Mouse (Mus musculus): ENCODE results near the gene Gm3183. TPM values are rescaled to one million over a fixed set of nuclear protein-coding genes. Genes with fewer than 3 reads are reported as not detected.
"Not testable (repeated sequence)": the region's sequence is repeated elsewhere in the genome, so short reads cannot be mapped to it uniquely, and the experiment has no call there.

The Gm3183 gene
- not detected in 2 replicates for polyA plus RNA-seq (2015; fragmentation: Nextera tagmentation; extraction: Ambion mirVana)

DNA sequence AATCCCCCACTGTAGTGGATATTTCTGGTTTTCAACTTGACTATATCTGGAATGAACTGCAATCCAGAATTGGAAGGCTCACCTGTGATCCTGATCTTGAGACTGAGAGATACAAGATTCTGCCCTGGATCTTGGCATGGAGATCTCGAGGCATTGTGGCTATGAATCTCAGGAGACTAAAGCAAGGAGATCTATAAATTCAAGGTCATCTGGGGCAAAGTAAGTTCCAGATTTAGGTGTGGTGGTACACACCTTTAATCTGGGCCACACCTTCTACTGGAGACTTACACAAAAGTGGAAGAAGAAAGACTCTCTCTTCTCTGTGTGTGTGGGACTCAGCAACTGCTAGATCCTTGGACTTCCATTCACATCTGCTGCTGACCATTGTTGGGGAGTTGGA is at the start of gene Gm3183:
TSS of gene Gm3183 (plus strand) at position 301 of the 400 bp plus-strand sequence.
- not testable (repeated sequence) for H3K9ac ChIP-seq; H3K27ac ChIP-seq; ATAC-seq (ENCODE audit: low FRiP score, low read depth); H3K9me3 ChIP-seq; H3K4me1 ChIP-seq; H3K4me3 ChIP-seq; H3K36me3 ChIP-seq; H3K27me3 ChIP-seq; H3K4me2 ChIP-seq (replicated peaks)
- WGBS, result no CpG with 5 or more reads among the region's 1 CpGs

Other genes starting within 250 kb of the Gm3183 start
- not detected in 2 replicates for gene Gm3147, start 249.1 kb upstream of the Gm3183 start, polyA plus RNA-seq (2015; fragmentation: Nextera tagmentation; extraction: Ambion mirVana)
- not detected in 2 replicates for gene Gm6509, start 241.5 kb upstream of the Gm3183 start, polyA plus RNA-seq (2015; fragmentation: Nextera tagmentation; extraction: Ambion mirVana)
- not detected in 2 replicates for gene Gm6205, start 217.1 kb upstream of the Gm3183 start, polyA plus RNA-seq (2015; fragmentation: Nextera tagmentation; extraction: Ambion mirVana)
- not detected in 2 replicates for gene Gm6367, start 123.2 kb downstream of the Gm3183 start, polyA plus RNA-seq (2015; fragmentation: Nextera tagmentation; extraction: Ambion mirVana)
- not detected in 2 replicates for gene Gm7942, start 241.5 kb downstream of the Gm3183 start, polyA plus RNA-seq (2015; fragmentation: Nextera tagmentation; extraction: Ambion mirVana)

Data from limb, embryonic 13.5 days (tissue).